Mouse (Mus musculus) midbrain, embryonic 10.5 days (tissue): ENCODE measurements around the gene Mrgprh. TPM values are rescaled to one million over a fixed set of nuclear protein-coding genes. Genes with fewer than 3 reads are reported as not detected.

Experiments used
- DNase-seq: peaks from one replicate; pipeline ENCODE4 v3.0.0-alpha.2; 2017; ENCODE audit warnings: low spot score
- H3K27ac ChIP-seq: fragments of 300-500 bp; sonication (generic); replicated peaks from 2 replicates; pipeline ENCODE4 v1.5.1; 2016; ENCODE audit warnings: mild to moderate bottlenecking
- H3K27me3 ChIP-seq: fragments of 300-500 bp; sonication (generic); 2 replicates; pipeline ENCODE4 v1.6.1; 2016; ENCODE audit warnings: low read depth, mild to moderate bottlenecking; ENCODE audit not compliant: poor library complexity, severe bottlenecking
- H3K36me3 ChIP-seq: fragments of 300-500 bp; sonication (generic); 2 replicates; pipeline ENCODE4 v1.6.1; 2016; ENCODE audit warnings: mild to moderate bottlenecking, moderate library complexity
- H3K4me1 ChIP-seq: fragments of 300-500 bp; sonication (generic); 2 replicates; pipeline ENCODE4 v1.6.1; 2016
- H3K4me3 ChIP-seq: fragments of 300-500 bp; sonication (generic); 2 replicates; pipeline ENCODE4 v1.5.1; 2016; ENCODE audit warnings: mild to moderate bottlenecking, moderate library complexity
- H3K9me3 ChIP-seq: fragments of 300-500 bp; sonication (generic); replicated peaks from 2 replicates; pipeline ENCODE4 v1.6.1; 2016; ENCODE audit warnings: mild to moderate bottlenecking
- WGBS: fragments of 180-500 bp; shearing (Covaris S2); methylation state at CpG from one replicate; pipeline ENCODE4 v1.1.7; 2016; 5-methylcytosine and 5-hydroxymethylcytosine counted together
- microRNA-seq: library from miRNA; unstranded; fragments of <30 nt; microRNA quantifications from one replicate; pipeline ENCODE4, GENCODE M21; 2017
- polyA plus RNA-seq: library from polyadenylated mRNA; unstranded; fragments of >200 nt; fragmentation: Nextera tagmentation; extraction: Ambion mirVana; gene quantifications from 2 replicates; pipeline ENCODE4 v1.2.1, GENCODE M21; 2016

Mrgprh gene
- polyA plus RNA-seq, 1 experiment from 2014 or later: not detected

- H3K4me3 ChIP-seq: no peak within 1 kb of the TSS
- no peaks in the 10 kb centered on the region for H3K27me3 ChIP-seq
- peaks cover 70% of the 10 kb centered on the region for H3K36me3 ChIP-seq
- no peak for DNase-seq
- 0 out of 2 replicates have a peak within 1 kb of the TSS, but pooled peaks have one; percentile 17 for H3K27ac ChIP-seq
- no peaks in the 10 kb centered on the region for H3K4me1 ChIP-seq
- H3K9me3 ChIP-seq: no peaks in the 10 kb centered on the region
- WGBS: 81% methylated on average over 35 of the region's 35 CpGs
Observed at GRCm38 (mm10) chr17:12909361-12910280, 33.8 kb downstream of the Mrgprh start, which contains the start of gene Pnldc1. TSS of gene Pnldc1 (minus strand) at chr17:12910230.

GRCm38 (mm10) chr17:12910391-12910790 is 34.6 kb downstream of the Mrgprh start:
- WGBS: 91% methylated on average over 8 of the region's 8 CpGs
- Histone ChIP-seq H3K4me1 (peaks cover 7% of the 10 kb centered on the region), H3K4me3 (no peak overlapping the region), H3K36me3 (peaks cover 64% of the 10 kb centered on the region), H3K9me3 (no peaks in the 10 kb centered on the region), H3K27ac (no peak overlapping the region), H3K27me3 (no peaks in the 10 kb centered on the region)
- DNase-seq: no peak

GRCm38 (mm10) chr17:12915488-12915880 is 39.6 kb downstream of the Mrgprh start, which contains the start of gene Tcp1:
TSS of gene Tcp1 (plus strand) at chr17:12915701.
- Histone ChIP-seq H3K27ac (peak within 1 kb of the TSS; percentile 99), H3K9me3 (no peaks in the 10 kb centered on the region), H3K36me3 (peaks cover 73% of the 10 kb centered on the region), H3K4me3 (peak within 1 kb of the TSS; percentile 96), H3K4me1 (peaks cover 18% of the 10 kb centered on the region), H3K27me3 (no peaks in the 10 kb centered on the region)
- WGBS: 2% methylated on average over 18 of the region's 18 CpGs
- DNase-seq: no peak

GRCm38 (mm10) chr17:12915881-12916583 is 40.2 kb downstream of the Mrgprh start, which contains the start of gene Mrpl18:
TSS of gene Mrpl18 (minus strand) at chr17:12916345.
- DNase-seq: peak; percentile 100
- WGBS: under 1% methylated on average over 56 of the region's 56 CpGs
- peaks cover 73% of the 10 kb centered on the region for H3K36me3 ChIP-seq
- H3K27me3 ChIP-seq: no peaks in the 10 kb centered on the region
- H3K27ac ChIP-seq: peak within 1 kb of the TSS; percentile 99
- peak within 1 kb of the TSS; percentile 96 for H3K4me3 ChIP-seq
- no peaks in the 10 kb centered on the region for H3K9me3 ChIP-seq
- peaks cover 18% of the 10 kb centered on the region for H3K4me1 ChIP-seq

GRCm38 (mm10) chr17:12916588-12917380 is 41.0 kb downstream of the Mrgprh start:
- Histone ChIP-seq H3K9me3 (no peaks in the 10 kb centered on the region), H3K4me3 (peak overlapping the region; percentile 96), H3K27me3 (no peaks in the 10 kb centered on the region), H3K36me3 (peaks cover 73% of the 10 kb centered on the region), H3K4me1 (peaks cover 18% of the 10 kb centered on the region), H3K27ac (peak overlapping the region; percentile 99)
- DNase-seq: no peak
- WGBS: under 1% methylated on average over 40 of the region's 40 CpGs

GRCm38 (mm10) chr17:12921073-12921472 is 45.2 kb downstream of the Mrgprh start:
- 98% methylated on average over 1 of the region's 1 CpGs for WGBS

GRCm38 (mm10) chr17:12925001-12925400 is 49.2 kb downstream of the Mrgprh start:
- H3K4me1 ChIP-seq: no peaks in the 10 kb centered on the region
- H3K27me3 ChIP-seq: no peaks in the 10 kb centered on the region
- H3K4me3 ChIP-seq: no peak overlapping the region
- 96% methylated on average over 3 of the region's 3 CpGs for WGBS
- DNase-seq: no peak
- peaks cover 82% of the 10 kb centered on the region for H3K36me3 ChIP-seq
- no peak overlapping the region for H3K27ac ChIP-seq
- H3K9me3 ChIP-seq: no peaks in the 10 kb centered on the region

More at GRCm38 (mm10) chr17:12921073-12921472, 45.2 kb downstream of the Mrgprh start:
- no peak overlapping the region for H3K27ac ChIP-seq
- H3K4me3 ChIP-seq: no peak overlapping the region
- H3K9me3 ChIP-seq: no peaks in the 10 kb centered on the region
- no peak for DNase-seq
- peaks cover 10% of the 10 kb centered on the region for H3K4me1 ChIP-seq
- peaks cover 84% of the 10 kb centered on the region for H3K36me3 ChIP-seq
- H3K27me3 ChIP-seq: no peaks in the 10 kb centered on the region

GRCm38 (mm10) chr17:12925703-12926180 is 49.9 kb downstream of the Mrgprh start:
- no peaks in the 10 kb centered on the region for H3K9me3 ChIP-seq
- H3K4me1 ChIP-seq: no peaks in the 10 kb centered on the region
- WGBS: 89% methylated on average over 8 of the region's 8 CpGs
- peaks cover 75% of the 10 kb centered on the region for H3K36me3 ChIP-seq
- H3K27ac ChIP-seq: no peak overlapping the region
- no peaks in the 10 kb centered on the region for H3K27me3 ChIP-seq
- H3K4me3 ChIP-seq: no peak overlapping the region
- no peak for DNase-seq

Small RNA genes lying within 50 kb of the gene (microRNA-seq; reads per million reads assigned to microRNA genes)
- gene Gm24085: not detected

Other genes starting within 250 kb of the Mrgprh start
- gene Slc22a1, start 200.2 kb upstream of the Mrgprh start, polyA plus RNA-seq: not detected in 2 replicates
- gene Igf2r, start 106.4 kb upstream of the Mrgprh start, polyA plus RNA-seq: 16.3 and 18.0 TPM in 2 replicates
- 0.24 and 0.27 TPM in 2 replicates for gene Mas1, start 7.9 kb upstream of the Mrgprh start, polyA plus RNA-seq
- 1.0 and 2.0 TPM in 2 replicates for gene Pnldc1, start 34.2 kb downstream of the Mrgprh start, polyA plus RNA-seq
- gene Tcp1, start 39.7 kb downstream of the Mrgprh start, polyA plus RNA-seq: 468 and 517 TPM in 2 replicates
- 185 and 193 TPM in 2 replicates for gene Mrpl18, start 40.3 kb downstream of the Mrgprh start, polyA plus RNA-seq
- gene Acat3, start 64.6 kb downstream of the Mrgprh start, polyA plus RNA-seq: 1.5 and 1.6 TPM in 2 replicates
- gene Acat2, start 84.7 kb downstream of the Mrgprh start, polyA plus RNA-seq: 410 and 455 TPM in 2 replicates
- gene Wtap, start 118.1 kb downstream of the Mrgprh start, polyA plus RNA-seq: 132 and 138 TPM in 2 replicates
- gene Sod2, start 130.8 kb downstream of the Mrgprh start, polyA plus RNA-seq: 107 and 110 TPM in 2 replicates
- gene Gpr31b, start 176.3 kb downstream of the Mrgprh start, polyA plus RNA-seq: not detected in 2 replicates
- 0.16 TPM in 1 of 2 replicates, not detected in the other for gene Tcp10b, start 185.1 kb downstream of the Mrgprh start, polyA plus RNA-seq